Mouse (Mus musculus) cortical plate, adult 2 months (tissue): ENCODE results near the gene Dhdh.
"Not testable (repeated sequence)": the region's sequence is repeated elsewhere in the genome, so short reads cannot be mapped to it uniquely, and the experiment has no call there.

Experiments used
- CTCF ChIP-seq: fragments of 200-500 bp; IDR thresholded peaks from 2 replicates; pipeline ENCODE4 v1.5.1; 2011; ENCODE audit warnings: mild to moderate bottlenecking, control low read depth, low read length; ENCODE audit not compliant: insufficient read depth; ENCODE audit errors: extremely low read depth
- POLR2A ChIP-seq: fragments of 200-500 bp; IDR thresholded peaks from 2 replicates; pipeline ENCODE4 v1.6.1; 2011; ENCODE audit warnings: mild to moderate bottlenecking, low read length, control low read depth; ENCODE audit not compliant: insufficient read depth; ENCODE audit errors: extremely low read depth

GRCm38 (mm10) chr7:45484985-45485384 is 3.6 kb downstream of the Dhdh start:
- not testable (repeated sequence) for TF ChIP-seq CTCF, POLR2A
